Mouse (Mus musculus) neural tube, embryonic 14.5 days (tissue): Measurements from ENCODE around the gene Ubl7. TPM values are rescaled to one million over a fixed set of nuclear protein-coding genes. Genes with fewer than 3 reads are reported as not detected.

Experiments used
- ATAC-seq: fragments of 200-750 bp; cut with Nextera tagmentation; 2 replicates; pipeline ENCODE4 v1.8.0; 2017; ENCODE audit warnings: low read depth, mild to moderate bottlenecking, moderate TSS enrichment, moderate library complexity
- H3K27ac ChIP-seq: fragments of 300-500 bp; sonication (generic); 2 replicates; pipeline ENCODE4 v1.5.1; 2014; ENCODE audit warnings: low read depth, mild to moderate bottlenecking, control low read depth, low read length, moderate library complexity, mixed read lengths
- H3K27me3 ChIP-seq: fragments of 300-500 bp; sonication (generic); 2 replicates; pipeline ENCODE4 v1.6.1; 2014; ENCODE audit warnings: low read length; ENCODE audit not compliant: control insufficient read depth, insufficient read depth
- H3K36me3 ChIP-seq: fragments of 300-500 bp; sonication (generic); 2 replicates; pipeline ENCODE4 v1.6.1; 2014; ENCODE audit warnings: low read length, mixed read lengths; ENCODE audit not compliant: control insufficient read depth, insufficient read depth
- H3K4me1 ChIP-seq: fragments of 300-500 bp; sonication (generic); 2 replicates; pipeline ENCODE4 v1.6.1; 2014; ENCODE audit warnings: low read length; ENCODE audit not compliant: control insufficient read depth, insufficient read depth
- H3K4me2 ChIP-seq: fragments of 300-500 bp; sonication (generic); 2 replicates; pipeline ENCODE4 v1.6.1; 2014; ENCODE audit warnings: mild to moderate bottlenecking, low read depth, low read length, control low read depth
- H3K4me3 ChIP-seq: fragments of 300-500 bp; sonication (generic); 2 replicates; pipeline ENCODE4 v1.5.1; 2014; ENCODE audit warnings: low read depth, low read length, control low read depth, mixed read lengths
- H3K9ac ChIP-seq: fragments of 300-500 bp; sonication (generic); replicated peaks from 2 replicates; pipeline ENCODE4 v1.6.1; 2014; ENCODE audit warnings: low read depth, mild to moderate bottlenecking, control low read depth, low read length, mixed read lengths
- H3K9me3 ChIP-seq: fragments of 300-500 bp; sonication (generic); 2 replicates; pipeline ENCODE4 v1.6.1; 2016; ENCODE audit warnings: low read length; ENCODE audit not compliant: control insufficient read depth
- WGBS: fragments of 180-500 bp; shearing (Covaris S2); extraction: QIAGEN DNeasy Blood & Tissue Kit; methylation state at CpG from one replicate; pipeline ENCODE4 v1.1.7; 2014; 5-methylcytosine and 5-hydroxymethylcytosine counted together
- polyA plus RNA-seq: library from polyadenylated mRNA; unstranded; fragments of >200 nt; fragmentation: Nextera tagmentation; extraction: Ambion mirVana; gene quantifications from 2 replicates; pipeline ENCODE4 v1.2.1, GENCODE M21; 2014

Gene Ubl7
- polyA plus RNA-seq, 1 experiment from 2014 or later: 164 TPM

DNA sequence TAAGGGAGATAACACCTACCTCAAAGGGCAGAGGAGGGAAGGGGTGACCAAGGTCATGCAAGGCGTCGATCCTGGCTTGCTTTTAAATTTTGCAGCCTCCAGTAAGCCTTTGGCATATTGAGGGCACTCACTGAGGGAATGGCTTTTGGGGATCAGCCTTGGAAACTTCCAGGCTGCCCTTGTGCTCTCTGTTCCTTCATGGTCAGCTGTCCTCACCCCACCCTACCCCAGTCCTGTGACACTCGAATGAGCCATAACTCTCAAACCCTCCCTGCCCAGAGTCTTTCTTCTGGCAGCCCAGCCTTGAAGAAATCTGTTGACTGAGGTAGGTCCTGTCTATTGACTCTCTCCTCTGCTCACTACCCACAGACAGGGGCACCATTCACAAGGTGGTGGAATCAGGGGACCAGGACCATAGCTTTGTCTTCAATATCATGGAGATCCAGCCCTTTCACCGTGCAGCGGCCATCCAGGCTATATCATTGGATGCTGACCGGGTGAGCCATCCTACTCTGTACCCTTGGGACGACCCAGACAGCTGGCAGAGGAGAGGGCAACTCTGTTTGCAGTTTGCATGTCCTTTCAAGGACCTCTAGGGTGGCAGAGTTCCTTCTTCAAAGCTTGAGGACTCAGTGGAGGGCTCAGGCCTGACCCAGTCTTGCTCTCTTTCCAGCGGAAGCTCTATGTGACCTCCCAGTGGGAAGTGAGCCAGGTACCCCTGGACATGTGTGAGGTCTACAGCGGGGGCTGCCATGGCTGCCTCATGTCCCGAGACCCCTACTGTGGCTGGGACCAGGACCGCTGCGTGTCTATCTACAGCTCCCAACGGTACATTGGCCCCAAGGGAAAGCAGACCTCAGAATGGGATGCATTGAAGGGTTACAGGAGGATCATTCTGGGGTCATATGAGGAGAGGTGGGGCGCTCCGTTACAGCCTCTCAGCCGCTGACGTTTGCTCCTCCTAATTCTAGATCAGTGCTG is 49.4 kb downstream of the Ubl7 start:
- Histone ChIP-seq H3K4me2 (no peak overlapping the region), H3K27ac (no peak overlapping the region), H3K4me3 (no peak overlapping the region), H3K27me3 (no peaks in the 10 kb centered on the region), H3K9ac (no peak overlapping the region), H3K9me3 (no peaks in the 10 kb centered on the region), H3K36me3 (peaks cover 28% of the 10 kb centered on the region), H3K4me1 (no peaks in the 10 kb centered on the region)
- WGBS: 84% methylated on average over 17 of the region's 17 CpGs
- no peak for ATAC-seq

DNA sequence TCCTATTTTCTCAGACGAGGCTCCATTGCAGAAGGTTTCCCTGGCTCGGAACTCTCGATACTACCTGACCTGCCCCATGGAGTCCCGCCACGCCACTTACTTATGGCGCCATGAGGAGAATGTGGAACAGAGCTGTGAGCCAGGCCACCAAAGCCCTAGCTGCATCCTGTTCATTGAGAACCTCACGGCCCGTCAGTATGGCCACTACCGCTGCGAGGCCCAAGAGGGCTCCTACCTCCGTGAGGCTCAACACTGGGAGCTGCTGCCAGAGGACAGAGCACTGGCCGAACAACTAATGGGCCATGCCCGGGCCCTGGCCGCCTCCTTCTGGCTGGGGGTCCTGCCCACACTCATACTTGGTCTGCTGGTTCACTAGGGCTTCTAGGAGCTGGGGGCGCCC is 50.4 kb downstream of the Ubl7 start:
- 89% methylated on average over 15 of the region's 15 CpGs for WGBS
- no peak for ATAC-seq
- H3K27ac ChIP-seq: no peak overlapping the region
- no peaks in the 10 kb centered on the region for H3K27me3 ChIP-seq
- H3K4me1 ChIP-seq: no peaks in the 10 kb centered on the region
- peaks cover 28% of the 10 kb centered on the region for H3K36me3 ChIP-seq
- no peaks in the 10 kb centered on the region for H3K9me3 ChIP-seq
- H3K4me3 ChIP-seq: no peak overlapping the region
- H3K9ac ChIP-seq: no peak overlapping the region
- no peak overlapping the region for H3K4me2 ChIP-seq

DNA sequence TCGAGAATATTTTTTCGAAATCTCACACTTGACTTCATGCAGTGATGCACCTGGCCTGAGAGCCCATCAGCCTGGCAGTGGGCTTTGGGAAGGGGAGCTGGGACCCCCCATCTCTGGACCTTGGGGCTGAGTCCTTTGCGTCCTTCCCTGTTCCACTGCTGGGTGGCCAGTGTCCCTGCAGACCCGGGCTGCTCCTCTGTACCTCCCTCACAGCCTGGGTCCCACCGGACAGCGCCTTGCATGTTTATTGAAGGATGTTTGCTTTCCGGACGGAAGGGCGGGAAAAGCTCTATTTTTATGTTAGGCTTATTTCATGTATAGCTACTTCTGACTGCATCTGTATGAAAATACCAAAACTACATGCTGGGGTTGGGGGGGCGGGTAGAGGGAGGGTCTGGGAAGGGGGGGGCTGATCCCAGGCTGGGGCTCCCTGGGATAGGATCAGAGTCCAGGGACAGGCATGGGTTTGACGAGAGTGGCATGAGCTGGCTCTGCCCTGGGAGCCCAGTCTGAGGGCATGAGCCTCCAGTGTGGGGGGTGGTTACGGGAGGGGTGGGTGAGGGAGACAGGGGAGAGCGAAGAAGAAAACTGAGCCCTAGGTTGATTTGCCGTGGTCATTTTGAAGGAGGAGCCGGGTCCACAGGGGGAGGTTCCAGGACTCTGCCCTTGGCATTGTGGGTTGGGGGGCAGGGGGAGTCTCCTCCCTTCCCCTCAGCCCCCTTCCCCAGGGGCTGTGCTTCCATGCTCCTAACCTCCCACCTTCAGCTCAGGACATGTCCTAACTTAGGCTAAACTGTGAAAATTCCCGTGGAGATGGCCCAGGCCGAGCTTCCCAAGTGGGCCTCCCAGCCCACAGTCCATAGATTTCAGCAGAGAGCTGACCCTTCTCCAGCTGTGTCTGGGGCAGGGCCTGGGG is 51.3 kb downstream of the Ubl7 start:
- H3K9ac ChIP-seq: no peak overlapping the region
- WGBS: 78% methylated on average over 17 of the region's 17 CpGs
- H3K36me3 ChIP-seq: peaks cover 24% of the 10 kb centered on the region
- no peaks in the 10 kb centered on the region for H3K4me1 ChIP-seq
- ATAC-seq: no peak
- no peak overlapping the region for H3K4me2 ChIP-seq
- no peaks in the 10 kb centered on the region for H3K9me3 ChIP-seq
- H3K27me3 ChIP-seq: no peaks in the 10 kb centered on the region
- H3K4me3 ChIP-seq: no peak overlapping the region
- no peak overlapping the region for H3K27ac ChIP-seq

DNA sequence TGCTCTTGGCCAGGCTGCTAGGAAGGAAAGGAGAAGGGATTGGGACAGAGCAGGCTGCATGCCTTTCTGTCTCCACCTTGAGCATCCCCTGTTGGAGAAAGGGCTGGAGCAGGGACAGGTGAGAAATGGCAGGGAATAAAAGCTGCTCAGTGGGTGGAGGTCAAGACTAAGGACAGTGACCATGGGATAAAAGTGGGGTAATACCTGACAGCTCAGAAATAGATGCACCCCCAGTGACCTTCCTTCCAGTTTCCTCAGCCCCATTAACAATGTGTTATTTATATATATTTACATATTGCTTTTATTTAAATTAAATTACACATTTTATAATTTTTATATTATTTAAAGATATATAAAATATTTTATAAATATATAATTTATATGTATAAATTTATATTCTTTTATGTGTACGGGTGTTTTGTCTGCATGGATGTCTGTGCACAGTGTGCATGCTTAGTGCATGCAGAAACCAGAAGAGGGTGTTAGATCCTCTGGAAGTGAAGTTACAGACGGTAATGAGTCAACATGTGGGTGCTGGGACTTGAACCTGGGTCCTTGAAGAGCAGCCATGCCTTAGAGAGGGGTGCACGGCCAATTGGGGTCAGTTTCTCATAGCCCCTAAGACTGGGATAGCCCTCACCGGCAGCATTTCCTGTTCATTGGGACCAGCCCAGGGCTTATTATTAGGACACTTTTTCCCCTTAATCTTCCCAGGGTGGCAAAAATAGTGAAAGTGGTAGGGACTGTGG is 52.6 kb downstream of the Ubl7 start:
- H3K4me2 ChIP-seq: no peak overlapping the region
- WGBS: 89% methylated on average over 4 of the region's 4 CpGs
- no peaks in the 10 kb centered on the region for H3K4me1 ChIP-seq
- peaks cover 22% of the 10 kb centered on the region for H3K36me3 ChIP-seq
- H3K27me3 ChIP-seq: no peaks in the 10 kb centered on the region
- ATAC-seq: no peak
- H3K9me3 ChIP-seq: no peaks in the 10 kb centered on the region
- H3K4me3 ChIP-seq: no peak overlapping the region
- no peak overlapping the region for H3K9ac ChIP-seq
- H3K27ac ChIP-seq: no peak overlapping the region

DNA sequence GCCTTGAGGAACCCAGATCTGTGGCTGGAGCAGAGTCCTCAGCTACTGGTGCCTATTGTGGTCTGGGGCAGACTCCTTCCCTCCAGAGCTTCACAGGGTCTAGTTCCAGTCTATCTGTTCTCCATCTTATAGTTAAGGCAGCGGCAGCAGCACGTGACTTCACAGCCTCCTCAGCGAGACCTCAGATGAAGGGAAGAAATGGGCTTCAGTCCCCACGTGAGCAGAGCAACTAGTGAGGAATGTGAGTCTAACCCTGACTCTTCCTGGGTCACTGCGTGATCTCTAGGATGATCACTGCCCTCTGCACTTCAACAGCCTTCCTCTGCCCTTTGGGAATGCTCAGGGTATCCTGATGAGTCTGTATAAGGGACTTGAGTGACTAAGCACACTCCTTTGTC is 53.2 kb downstream of the Ubl7 start:
- H3K9me3 ChIP-seq: no peaks in the 10 kb centered on the region
- no peaks in the 10 kb centered on the region for H3K27me3 ChIP-seq
- no peaks in the 10 kb centered on the region for H3K4me1 ChIP-seq
- H3K36me3 ChIP-seq: peaks cover 22% of the 10 kb centered on the region
- no peak overlapping the region for H3K9ac ChIP-seq
- no peak overlapping the region for H3K4me2 ChIP-seq
- H3K27ac ChIP-seq: no peak overlapping the region
- ATAC-seq: no peak
- no peak overlapping the region for H3K4me3 ChIP-seq
- WGBS: 82% methylated on average over 5 of the region's 5 CpGs

DNA sequence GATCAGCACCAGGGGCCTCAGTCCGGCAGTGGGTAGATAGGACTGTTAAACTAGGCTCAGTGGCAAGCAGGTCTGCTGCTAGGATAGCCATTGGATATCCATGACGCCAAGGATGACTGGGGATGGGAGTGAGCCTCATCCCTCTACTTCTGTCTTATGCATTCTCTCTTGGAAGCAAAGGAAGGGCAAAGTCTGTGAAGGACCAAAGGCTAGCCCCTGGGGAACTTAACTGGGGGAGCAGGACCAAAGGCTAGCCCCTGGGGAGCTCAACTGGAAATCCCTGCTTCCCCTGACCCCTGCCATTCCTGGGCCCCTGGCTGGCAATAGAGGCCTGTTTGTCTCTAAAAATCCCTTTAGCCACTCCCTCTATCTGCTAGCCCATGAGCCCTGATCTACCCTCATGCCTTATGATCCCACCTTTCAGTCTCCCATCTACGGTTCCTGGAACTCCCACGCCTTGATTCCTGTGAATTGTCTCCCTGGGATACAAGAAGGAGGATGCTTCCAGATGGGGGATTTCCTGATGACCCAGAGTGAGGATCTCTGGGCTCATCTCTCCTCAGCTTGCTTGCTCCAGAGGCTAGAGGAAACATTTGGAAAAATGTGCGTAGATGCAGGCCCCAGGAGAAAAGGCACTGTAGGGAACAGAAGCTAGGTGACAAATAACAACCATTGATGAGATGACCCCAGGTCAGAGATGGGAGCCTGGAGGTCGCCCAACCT is 53.9 kb downstream of the Ubl7 start:
- no peak overlapping the region for H3K4me3 ChIP-seq
- H3K27ac ChIP-seq: no peak overlapping the region
- H3K9me3 ChIP-seq: no peaks in the 10 kb centered on the region
- no peak overlapping the region for H3K9ac ChIP-seq
- ATAC-seq: no peak
- 75% methylated on average over 6 of the region's 6 CpGs for WGBS
- 0 out of 2 replicates have a peak, but pooled peaks cover 2% of the 10 kb centered on the region for H3K4me1 ChIP-seq
- H3K36me3 ChIP-seq: peaks cover 22% of the 10 kb centered on the region
- no peak overlapping the region for H3K4me2 ChIP-seq
- no peaks in the 10 kb centered on the region for H3K27me3 ChIP-seq

DNA sequence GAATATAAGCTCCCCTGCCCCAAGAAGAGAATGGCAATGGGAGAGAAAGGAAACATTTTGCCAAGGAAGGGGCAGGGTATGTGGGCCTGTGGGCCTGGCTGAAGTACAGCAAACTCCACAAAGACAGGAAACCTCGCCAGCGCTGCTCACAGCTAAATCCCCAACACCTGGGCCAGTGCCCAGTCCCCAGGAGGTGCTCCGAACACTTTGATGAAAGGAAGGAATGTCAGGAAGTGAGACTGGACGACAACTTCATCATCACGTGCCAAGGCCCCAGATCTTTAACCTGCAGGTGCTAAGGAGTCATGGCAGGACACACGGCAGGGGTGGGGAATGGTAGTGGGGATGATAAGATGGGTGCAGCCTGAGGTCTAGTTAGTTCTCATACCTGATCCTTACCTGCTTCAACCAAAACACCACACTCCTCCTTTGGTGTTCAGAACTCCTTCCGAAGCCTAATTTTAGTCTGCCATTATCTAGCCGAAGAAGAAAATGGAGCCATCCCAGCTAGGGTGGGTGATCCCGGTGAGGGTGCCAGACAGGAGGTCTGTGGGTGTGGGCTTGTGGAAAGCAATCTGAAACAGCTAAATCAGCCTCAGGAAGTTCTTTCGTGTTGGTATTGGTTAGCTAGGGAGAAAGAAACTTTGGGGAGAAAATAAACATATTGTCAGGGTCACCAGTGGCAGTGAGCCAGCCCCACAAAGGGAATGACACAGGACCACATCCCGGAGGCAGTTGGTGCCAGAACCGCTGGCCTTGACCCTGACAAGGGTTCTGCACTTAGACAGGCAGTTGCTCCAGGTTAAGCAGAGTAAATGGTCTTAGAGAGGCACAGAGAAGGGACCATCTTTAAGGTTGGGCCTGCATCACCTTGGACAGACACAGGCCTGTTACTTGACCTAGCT is 54.8 kb downstream of the Ubl7 start:
- Histone ChIP-seq H3K9me3 (no peaks in the 10 kb centered on the region), H3K4me3 (no peak overlapping the region), H3K4me1 (0 out of 2 replicates have a peak, but pooled peaks cover 2% of the 10 kb centered on the region), H3K9ac (no peak overlapping the region), H3K27me3 (no peaks in the 10 kb centered on the region), H3K36me3 (peaks cover 13% of the 10 kb centered on the region), H3K27ac (no peak overlapping the region), H3K4me2 (no peak overlapping the region)
- 82% methylated on average over 12 of the region's 12 CpGs for WGBS
- ATAC-seq: no peak
